Mouse (Mus musculus) midbrain, embryonic 12.5 days (tissue): ENCODE data around the gene Cecr2. TPM values are rescaled to one million over a fixed set of nuclear protein-coding genes. Genes with fewer than 3 reads are reported as not detected.

Experiments used
- ATAC-seq: fragments of 200-750 bp; cut with Nextera tagmentation; 2 replicates; pipeline ENCODE4 v1.8.0; 2017; ENCODE audit warnings: low read depth, moderate TSS enrichment, moderate library complexity; ENCODE audit not compliant: low FRiP score
- H3K27ac ChIP-seq: fragments of 300-500 bp; sonication (generic); replicated peaks from 2 replicates; pipeline ENCODE4 v1.5.1; 2016; ENCODE audit warnings: mild to moderate bottlenecking
- H3K27me3 ChIP-seq: fragments of 300-500 bp; sonication (generic); 2 replicates; pipeline ENCODE4 v1.6.1; 2016; ENCODE audit warnings: mild to moderate bottlenecking
- H3K36me3 ChIP-seq: fragments of 300-500 bp; sonication (generic); 2 replicates; pipeline ENCODE4 v1.6.1; 2016
- H3K4me1 ChIP-seq: fragments of 300-500 bp; sonication (generic); 2 replicates; pipeline ENCODE4 v1.6.1; 2016
- H3K4me2 ChIP-seq: fragments of 300-500 bp; sonication (generic); replicated peaks from 2 replicates; pipeline ENCODE4 v1.6.1; 2016; ENCODE audit warnings: mild to moderate bottlenecking, moderate library complexity
- H3K4me3 ChIP-seq: fragments of 300-500 bp; sonication (generic); 2 replicates; pipeline ENCODE4 v1.5.1; 2016; ENCODE audit warnings: mild to moderate bottlenecking
- H3K9ac ChIP-seq: fragments of 300-500 bp; sonication (generic); replicated peaks from 2 replicates; pipeline ENCODE4 v1.6.1; 2016; ENCODE audit warnings: mild to moderate bottlenecking, moderate library complexity
- H3K9me3 ChIP-seq: fragments of 300-500 bp; sonication (generic); 2 replicates; pipeline ENCODE4 v1.6.1; 2016; ENCODE audit warnings: mild to moderate bottlenecking
- WGBS: fragments of 180-500 bp; shearing (Covaris S2); methylation state at CpG from one replicate; pipeline ENCODE4 v1.1.7; 2016; 5-methylcytosine and 5-hydroxymethylcytosine counted together
- polyA plus RNA-seq: library from polyadenylated mRNA; unstranded; fragments of >200 nt; fragmentation: Nextera tagmentation; extraction: Ambion mirVana; gene quantifications from 2 replicates; pipeline ENCODE4 v1.2.1, GENCODE M21; 2016

Cecr2 gene
- polyA plus RNA-seq = 13.6 and 16.8 TPM in 2 replicates

GRCm38 (mm10) chr6:120665816-120666760, at the start of gene Cecr2:
Gene Cecr2, plus strand, starts transcription at chr6:120666369.
- peak within 1 kb of the TSS; percentile 100 for H3K27ac ChIP-seq
- H3K4me3 ChIP-seq = peak within 1 kb of the TSS; percentile 92
- under 1% methylated on average over 94 of the region's 127 CpGs for WGBS
- H3K9me3 ChIP-seq = no peaks in the 10 kb centered on the region
- peak within 1 kb of the TSS; percentile 81 for H3K4me2 ChIP-seq
- peaks cover 7% of the 10 kb centered on the region for H3K27me3 ChIP-seq
- ATAC-seq = peak; percentile 88
- H3K36me3 ChIP-seq = no peaks in the 10 kb centered on the region
- peaks cover 19% of the 10 kb centered on the region for H3K4me1 ChIP-seq
- H3K9ac ChIP-seq = peak within 1 kb of the TSS; percentile 91

GRCm38 (mm10) chr6:120617586-120617985, 48.6 kb upstream of the Cecr2 start:
- H3K4me1 ChIP-seq = 0 out of 2 replicates have a peak, but pooled peaks cover 2% of the 10 kb centered on the region
- H3K9me3 ChIP-seq = no peaks in the 10 kb centered on the region
- no peak for ATAC-seq
- no peak overlapping the region for H3K27ac ChIP-seq
- no peak overlapping the region for H3K9ac ChIP-seq
- no peaks in the 10 kb centered on the region for H3K27me3 ChIP-seq
- H3K36me3 ChIP-seq = no peaks in the 10 kb centered on the region
- no peak overlapping the region for H3K4me2 ChIP-seq
- H3K4me3 ChIP-seq = no peak overlapping the region
- 74% methylated on average over 5 of the region's 5 CpGs for WGBS

- H3K9ac ChIP-seq = no peak overlapping the region
- no peak for ATAC-seq
- H3K27me3 ChIP-seq = no peaks in the 10 kb centered on the region
- no peaks in the 10 kb centered on the region for H3K9me3 ChIP-seq
- 0 out of 2 replicates have a peak, but pooled peaks cover 2% of the 10 kb centered on the region for H3K4me1 ChIP-seq
- 72% methylated on average over 4 of the region's 4 CpGs for WGBS
- H3K4me3 ChIP-seq = no peak overlapping the region
- H3K36me3 ChIP-seq = no peaks in the 10 kb centered on the region
- H3K27ac ChIP-seq = no peak overlapping the region
- no peak overlapping the region for H3K4me2 ChIP-seq
These were observed 47.4 kb upstream of the Cecr2 start for GRCm38 (mm10) chr6:120618518-120619402.

- no peak overlapping the region for H3K9ac ChIP-seq
- no peak overlapping the region for H3K4me3 ChIP-seq
- no peak overlapping the region for H3K27ac ChIP-seq
- H3K27me3 ChIP-seq = no peaks in the 10 kb centered on the region
- no peaks in the 10 kb centered on the region for H3K36me3 ChIP-seq
- no peak overlapping the region for H3K4me2 ChIP-seq
- 86% methylated on average over 3 of the region's 3 CpGs for WGBS
- H3K9me3 ChIP-seq = no peaks in the 10 kb centered on the region
- H3K4me1 ChIP-seq = 0 out of 2 replicates have a peak, but pooled peaks cover 2% of the 10 kb centered on the region
- ATAC-seq = no peak
These were observed 46.0 kb upstream of the Cecr2 start for GRCm38 (mm10) chr6:120620193-120620592.

GRCm38 (mm10) chr6:120625081-120625480, 41.1 kb upstream of the Cecr2 start:
- no peaks in the 10 kb centered on the region for H3K27me3 ChIP-seq
- no peak overlapping the region for H3K9ac ChIP-seq
- no peaks in the 10 kb centered on the region for H3K9me3 ChIP-seq
- no peaks in the 10 kb centered on the region for H3K36me3 ChIP-seq
- no peaks in the 10 kb centered on the region for H3K4me1 ChIP-seq
- 65% methylated on average over 8 of the region's 8 CpGs for WGBS
- no peak overlapping the region for H3K4me3 ChIP-seq
- ATAC-seq = no peak
- H3K4me2 ChIP-seq = no peak overlapping the region
- no peak overlapping the region for H3K27ac ChIP-seq

GRCm38 (mm10) chr6:120627096-120627495, 39.1 kb upstream of the Cecr2 start:
- Histone ChIP-seq H3K27me3 (no peaks in the 10 kb centered on the region), H3K9me3 (no peaks in the 10 kb centered on the region), H3K27ac (no peak overlapping the region), H3K4me2 (no peak overlapping the region), H3K4me1 (no peaks in the 10 kb centered on the region), H3K36me3 (no peaks in the 10 kb centered on the region), H3K9ac (no peak overlapping the region), H3K4me3 (no peak overlapping the region)
- ATAC-seq = no peak
- WGBS = 50% methylated on average over 2 of the region's 2 CpGs

GRCm38 (mm10) chr6:120628963-120629362, 37.2 kb upstream of the Cecr2 start:
- no peaks in the 10 kb centered on the region for H3K36me3 ChIP-seq
- no peak overlapping the region for H3K4me3 ChIP-seq
- H3K4me1 ChIP-seq = no peaks in the 10 kb centered on the region
- no peaks in the 10 kb centered on the region for H3K9me3 ChIP-seq
- H3K27ac ChIP-seq = no peak overlapping the region
- H3K4me2 ChIP-seq = no peak overlapping the region
- ATAC-seq = no peak
- no peak overlapping the region for H3K9ac ChIP-seq
- 78% methylated on average over 2 of the region's 2 CpGs for WGBS
- H3K27me3 ChIP-seq = no peaks in the 10 kb centered on the region

GRCm38 (mm10) chr6:120635391-120636028, 30.7 kb upstream of the Cecr2 start:
- no peak overlapping the region for H3K4me2 ChIP-seq
- H3K4me1 ChIP-seq = no peaks in the 10 kb centered on the region
- no peak overlapping the region for H3K4me3 ChIP-seq
- no peaks in the 10 kb centered on the region for H3K36me3 ChIP-seq
- no peak overlapping the region for H3K9ac ChIP-seq
- no peak for ATAC-seq
- no peaks in the 10 kb centered on the region for H3K27me3 ChIP-seq
- no peak overlapping the region for H3K27ac ChIP-seq
- H3K9me3 ChIP-seq = no peaks in the 10 kb centered on the region
- whole genome bisulfite sequencing = 84% methylated on average over 8 of the region's 8 CpGs

GRCm38 (mm10) chr6:120639547-120639946, 26.6 kb upstream of the Cecr2 start:
- no peak overlapping the region for H3K4me2 ChIP-seq
- no peaks in the 10 kb centered on the region for H3K4me1 ChIP-seq
- no peaks in the 10 kb centered on the region for H3K27me3 ChIP-seq
- WGBS = 34% methylated on average over 4 of the region's 4 CpGs
- no peaks in the 10 kb centered on the region for H3K36me3 ChIP-seq
- no peak for ATAC-seq
- H3K9me3 ChIP-seq = no peaks in the 10 kb centered on the region
- H3K9ac ChIP-seq = no peak overlapping the region
- no peak overlapping the region for H3K27ac ChIP-seq
- H3K4me3 ChIP-seq = no peak overlapping the region

- H3K27me3 ChIP-seq = no peaks in the 10 kb centered on the region
- H3K36me3 ChIP-seq = no peaks in the 10 kb centered on the region
- no peak overlapping the region for H3K9ac ChIP-seq
- no peak overlapping the region for H3K27ac ChIP-seq
- WGBS = 93% methylated on average over 11 of the region's 11 CpGs
- H3K4me1 ChIP-seq = no peaks in the 10 kb centered on the region
- no peak for ATAC-seq
- no peaks in the 10 kb centered on the region for H3K9me3 ChIP-seq
- H3K4me3 ChIP-seq = no peak overlapping the region
- H3K4me2 ChIP-seq = no peak overlapping the region
These were observed 24.2 kb upstream of the Cecr2 start for GRCm38 (mm10) chr6:120641866-120642378.

- Histone ChIP-seq H3K27ac (no peak overlapping the region), H3K27me3 (no peaks in the 10 kb centered on the region), H3K4me1 (no peaks in the 10 kb centered on the region), H3K4me3 (no peak overlapping the region), H3K9me3 (no peaks in the 10 kb centered on the region), H3K4me2 (no peak overlapping the region), H3K9ac (no peak overlapping the region), H3K36me3 (no peaks in the 10 kb centered on the region)
- ATAC-seq = no peak
- 50% methylated on average over 7 of the region's 7 CpGs for WGBS
These were observed 22.4 kb upstream of the Cecr2 start for GRCm38 (mm10) chr6:120643776-120644175.
